Mouse (Mus musculus) fat pad, adult 2 months (tissue): ENCODE results near the gene Ubr2.
A peak's percentile ranks its signal among the peaks of the same experiment; 100 is the strongest.

Source experiments
- DNase-seq: peaks from one replicate; pipeline ENCODE4 v3.0.0-alpha.2; 2011; ENCODE audit warnings: low read depth, low spot score; ENCODE audit errors: extremely low read depth

Gene Ubr2

DNA sequence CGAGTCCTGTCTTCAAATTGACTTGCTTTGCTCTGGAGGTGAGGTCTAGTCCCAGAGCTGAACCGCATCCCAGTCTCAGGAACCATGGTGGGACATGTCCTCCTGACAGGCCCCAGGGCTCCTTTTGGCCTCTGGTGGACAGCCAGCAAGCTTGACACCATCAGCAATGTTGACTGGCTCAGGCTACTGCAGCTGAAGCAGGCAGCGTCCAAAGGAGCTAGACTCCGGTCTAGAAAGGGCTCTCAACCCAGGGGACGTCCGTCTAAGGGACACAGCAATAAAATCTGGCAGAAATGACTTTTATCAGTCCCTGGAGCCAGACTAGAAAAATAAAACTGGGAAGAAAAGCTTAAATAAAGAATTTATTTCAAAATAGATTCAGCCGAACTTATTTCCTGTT lies 80.5 kb downstream of the Ubr2 start:
- DNase-seq = no peak

DNA sequence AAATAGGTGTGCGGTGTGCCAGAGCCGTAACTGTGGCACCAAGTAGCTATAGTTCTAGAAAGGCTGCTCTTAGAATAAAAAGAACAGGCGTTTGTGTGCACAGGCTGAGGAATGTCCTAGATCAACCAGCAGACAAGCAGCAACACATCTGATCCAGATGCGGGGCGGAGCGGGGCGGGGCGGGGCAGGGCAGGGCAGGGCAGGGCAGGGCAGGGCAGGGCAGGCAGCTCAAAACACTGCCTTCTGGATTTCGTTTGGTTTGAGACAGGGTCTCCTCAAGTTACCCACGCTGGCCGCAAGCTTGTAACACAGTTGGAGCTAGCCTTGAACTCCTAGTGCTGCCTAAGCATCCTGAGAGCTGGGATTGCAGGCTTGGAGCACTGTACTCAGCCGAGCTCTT lies 81.1 kb downstream of the Ubr2 start:
- no peak for DNase-seq

DNA sequence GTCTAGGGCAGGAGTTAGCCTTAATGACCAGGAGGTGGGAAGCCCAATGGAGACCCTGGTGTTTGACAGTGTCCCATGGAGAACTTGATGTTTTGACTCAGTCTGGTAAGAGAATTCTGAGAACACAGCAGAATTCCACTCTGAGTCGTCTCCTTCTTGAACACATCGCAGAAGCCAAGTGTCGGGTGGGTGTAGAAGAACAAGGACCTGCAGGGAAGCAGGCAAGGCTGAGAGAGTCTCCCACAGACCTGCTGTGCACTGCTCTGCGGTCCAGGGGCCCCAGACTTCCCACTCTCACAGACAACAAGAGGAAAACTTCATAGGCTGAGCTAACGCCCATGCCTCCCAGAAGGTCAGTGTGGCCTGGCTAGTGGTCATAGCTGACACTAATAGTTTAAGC lies 82.6 kb downstream of the Ubr2 start:
- no peak for DNase-seq

DNA sequence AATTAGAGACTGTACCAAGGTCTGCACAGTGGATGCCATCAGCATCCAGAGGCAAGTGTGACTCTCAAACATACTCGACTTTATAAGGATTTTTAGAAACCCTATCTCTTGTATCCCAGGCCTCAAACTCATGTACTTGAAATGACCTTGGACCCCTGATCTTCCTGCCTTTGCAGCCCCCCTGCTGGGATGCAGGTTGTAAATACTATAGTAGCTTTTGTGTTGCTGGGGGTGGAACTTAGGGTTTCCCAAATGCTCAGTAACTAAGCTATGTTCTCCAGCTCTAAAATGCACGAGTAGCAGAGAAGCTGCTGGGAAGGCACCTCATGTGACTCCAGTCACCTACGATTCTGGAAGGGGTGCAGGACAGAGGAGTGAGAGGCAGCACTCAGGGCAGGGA lies 83.4 kb downstream of the Ubr2 start:
- DNase-seq = no peak

DNA sequence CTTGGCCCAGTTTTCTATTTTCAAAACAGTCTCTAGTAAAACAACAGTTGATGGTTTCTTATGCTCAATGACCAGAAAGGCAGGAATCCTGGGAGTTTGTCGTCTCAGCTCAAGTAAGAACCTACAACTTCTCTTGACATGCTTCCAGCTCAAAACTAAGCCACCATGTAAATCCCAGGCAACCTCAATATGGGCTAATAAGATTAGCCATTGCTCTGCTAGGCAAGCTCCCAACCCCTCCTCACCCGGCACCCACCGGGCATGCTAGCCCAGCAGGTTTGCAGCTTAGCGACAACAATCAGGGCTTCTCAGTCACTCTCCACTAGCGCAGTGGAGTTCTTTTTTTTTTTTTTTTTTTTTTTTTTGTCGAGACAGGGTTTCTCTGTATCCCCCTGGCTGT lies 84.2 kb downstream of the Ubr2 start:
- DNase-seq = no peak

DNA sequence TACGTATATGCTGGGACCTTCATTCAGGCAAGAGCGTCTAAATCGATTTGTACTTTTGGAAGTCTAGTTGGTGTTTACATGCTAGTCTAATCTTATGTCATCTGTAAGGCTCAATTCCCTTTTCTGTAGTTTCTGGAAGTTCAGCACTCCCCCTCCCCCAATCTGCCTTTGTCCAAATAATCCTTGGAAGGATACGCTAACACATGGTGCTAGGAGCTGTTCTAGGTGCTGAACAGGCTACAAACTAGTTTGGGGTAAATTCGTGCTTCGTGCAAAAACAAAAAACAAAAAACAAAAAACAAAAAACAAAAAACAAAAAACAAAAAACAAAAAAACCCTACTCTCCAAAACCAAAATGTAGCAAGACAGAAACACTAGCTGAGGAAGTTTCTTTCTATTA lies 89.5 kb downstream of the Ubr2 start:
- DNase-seq = no peak

DNA sequence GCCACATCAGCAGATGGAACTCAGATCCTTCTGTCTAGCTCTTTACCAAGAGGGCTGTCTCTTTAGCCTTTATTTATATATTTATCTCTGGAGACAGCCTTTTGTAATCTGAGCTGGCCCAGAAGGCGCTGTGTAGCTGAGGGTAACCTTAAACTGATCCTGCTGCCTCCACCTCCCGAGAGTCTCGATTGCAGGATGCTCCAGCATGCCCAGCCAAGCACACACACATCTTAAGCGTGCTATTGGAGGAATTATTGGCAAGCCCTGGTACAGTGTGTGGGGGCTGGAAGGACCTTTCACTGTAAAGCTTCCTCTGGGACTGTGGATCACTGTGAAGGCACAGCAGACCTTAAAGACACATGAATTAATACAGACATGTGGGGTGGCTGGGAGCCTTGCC lies 91.4 kb downstream of the Ubr2 start:
- no peak for DNase-seq

DNA sequence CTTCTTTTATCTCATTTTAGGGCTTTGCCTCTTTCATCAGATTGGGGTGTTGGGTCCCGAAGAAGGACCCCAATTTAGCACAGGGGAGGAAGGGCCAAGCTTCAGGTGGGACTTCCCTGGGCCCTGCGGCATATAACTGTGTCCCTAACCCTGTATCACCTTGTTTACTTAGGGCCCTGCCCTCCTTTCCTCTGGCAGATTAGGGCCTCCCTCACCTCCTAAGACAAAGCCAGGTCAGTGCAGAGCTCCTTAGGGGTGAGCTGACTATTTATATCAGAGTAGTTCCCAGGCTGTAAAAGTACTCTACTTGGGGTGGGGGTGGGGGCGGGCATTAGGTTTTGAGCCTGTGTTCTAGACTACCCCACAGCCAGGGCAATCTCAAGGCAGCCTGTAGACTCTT lies 95.2 kb downstream of the Ubr2 start:
- DNase-seq = no peak

DNA sequence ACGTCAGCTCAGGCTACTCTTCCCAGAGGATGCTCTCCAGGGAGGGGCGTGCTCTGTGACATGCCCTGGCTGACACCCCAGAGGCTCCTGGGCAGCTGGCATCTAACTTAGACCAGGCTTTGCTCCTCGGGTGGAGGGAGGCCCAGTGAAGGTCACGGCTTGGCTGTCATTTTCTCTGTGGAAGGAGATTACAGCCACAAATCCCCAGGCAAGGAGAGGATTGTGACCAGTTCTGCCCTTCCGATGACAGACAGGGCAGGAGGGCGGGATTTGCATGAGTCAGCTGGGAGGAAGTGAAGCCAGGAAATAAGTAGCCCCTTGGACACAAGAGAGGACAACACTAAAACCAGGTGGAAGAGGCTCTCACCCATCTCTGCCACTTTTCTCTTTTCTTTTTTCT lies 98.0 kb downstream of the Ubr2 start:
- DNase-seq = no peak

DNA sequence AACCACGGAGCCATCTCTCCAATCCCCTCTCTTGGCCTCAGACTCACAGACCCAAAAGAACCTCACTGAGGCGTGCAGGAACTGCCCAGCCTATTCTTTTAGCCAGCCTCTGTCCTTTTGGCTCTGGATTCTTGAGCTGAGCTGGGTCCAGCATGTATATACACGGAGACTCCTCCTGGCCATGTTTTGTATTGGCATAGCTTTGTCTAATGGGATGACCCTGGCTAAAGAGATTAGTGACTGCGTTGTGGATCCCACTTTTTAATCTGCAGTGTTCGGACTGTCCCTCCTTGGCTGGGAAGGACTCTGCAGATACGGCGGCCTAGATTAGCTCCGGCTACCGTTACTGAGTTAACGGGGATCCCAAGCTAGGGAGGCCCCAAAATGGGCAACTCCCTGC lies 100.2 kb downstream of the Ubr2 start, which contains the start of gene Prph2:
Gene Prph2 (plus strand): TSS at position 274 of the 400 bp plus-strand sequence.
- DNase-seq = no peak

DNA sequence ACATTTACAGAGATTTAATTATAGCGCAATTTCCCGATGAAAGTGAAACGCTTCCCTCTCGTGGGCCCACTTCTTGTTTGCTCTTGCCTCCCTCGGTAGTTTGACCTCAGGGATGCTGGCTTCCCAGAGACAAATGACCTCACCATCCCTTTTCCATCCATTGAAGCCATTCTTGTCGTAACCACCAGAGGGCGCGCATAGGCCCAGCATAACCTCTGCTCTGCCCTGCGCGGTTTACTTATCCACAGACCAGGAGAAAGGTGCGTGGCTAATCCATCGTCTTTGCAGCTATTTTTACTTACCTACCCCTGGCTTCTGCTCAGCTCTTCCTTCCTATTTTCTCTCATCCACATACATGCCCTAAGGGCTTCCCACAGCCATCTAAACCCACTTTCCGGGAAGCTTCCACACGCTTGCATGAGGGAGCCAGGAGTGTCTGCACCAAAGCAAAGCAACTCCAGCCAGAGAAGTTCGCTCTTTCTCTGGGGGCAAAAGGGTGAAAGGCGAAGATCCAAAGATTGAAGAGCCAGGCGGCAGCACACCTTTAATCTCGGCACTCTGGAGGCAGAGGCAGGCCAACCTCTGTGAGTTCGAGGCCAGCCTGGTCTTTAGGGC lies 106.4 kb downstream of the Ubr2 start:
- no peak for DNase-seq

DNA sequence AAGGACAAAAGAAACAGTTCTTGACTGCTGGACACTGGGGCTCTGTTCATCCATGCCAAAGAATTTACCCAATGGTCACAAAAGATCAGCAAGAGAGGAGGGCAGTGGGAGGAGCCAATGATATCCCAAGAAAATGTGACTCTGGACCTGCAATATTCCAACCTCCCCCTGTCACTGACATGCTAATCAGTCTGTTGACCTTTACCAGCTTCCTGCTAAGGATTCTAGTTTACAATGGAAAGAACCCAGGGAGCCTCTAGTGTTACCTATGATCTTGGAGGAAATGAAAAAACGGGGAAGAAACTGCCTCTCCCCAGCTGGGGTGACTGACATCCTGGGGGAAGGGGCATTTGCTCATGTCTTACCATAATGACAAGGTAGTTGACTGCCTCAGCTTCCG lies 109.4 kb downstream of the Ubr2 start:
- no peak for DNase-seq

DNA sequence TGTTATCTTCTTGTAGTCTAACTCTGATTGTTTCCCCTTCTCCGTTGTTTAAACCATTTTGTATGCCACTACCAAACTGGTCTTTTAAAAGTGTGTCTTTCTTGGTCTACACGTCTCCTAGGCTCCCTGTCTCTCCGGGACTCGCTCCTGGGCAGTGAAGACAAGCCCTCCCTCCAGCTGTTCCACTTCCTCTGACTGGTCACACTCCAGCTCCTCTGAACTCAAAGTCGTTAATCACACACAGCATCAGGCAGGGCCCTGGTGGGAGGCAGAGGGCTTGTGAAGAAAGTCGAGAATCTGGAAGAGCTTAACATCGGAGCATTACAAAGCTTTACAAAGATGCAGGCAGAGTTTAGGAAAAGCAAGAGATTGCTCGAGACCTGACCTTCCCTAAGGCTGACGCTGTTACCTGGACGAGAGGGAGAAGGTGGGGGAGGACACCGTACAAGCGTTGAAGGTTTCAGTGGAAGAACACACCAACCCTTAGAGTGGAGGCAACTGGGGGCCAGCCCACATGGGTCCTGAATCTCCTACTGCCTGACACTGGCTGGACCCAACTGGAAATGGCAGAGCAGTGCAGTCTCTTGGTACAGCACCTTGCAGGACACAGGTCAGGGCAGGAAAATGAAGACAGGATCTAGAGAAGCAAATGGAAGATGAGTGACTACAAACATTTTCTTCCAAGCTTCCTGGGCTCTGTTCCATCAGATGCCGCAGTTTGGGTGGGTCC lies 113.0 kb downstream of the Ubr2 start:
- DNase-seq = no peak

DNA sequence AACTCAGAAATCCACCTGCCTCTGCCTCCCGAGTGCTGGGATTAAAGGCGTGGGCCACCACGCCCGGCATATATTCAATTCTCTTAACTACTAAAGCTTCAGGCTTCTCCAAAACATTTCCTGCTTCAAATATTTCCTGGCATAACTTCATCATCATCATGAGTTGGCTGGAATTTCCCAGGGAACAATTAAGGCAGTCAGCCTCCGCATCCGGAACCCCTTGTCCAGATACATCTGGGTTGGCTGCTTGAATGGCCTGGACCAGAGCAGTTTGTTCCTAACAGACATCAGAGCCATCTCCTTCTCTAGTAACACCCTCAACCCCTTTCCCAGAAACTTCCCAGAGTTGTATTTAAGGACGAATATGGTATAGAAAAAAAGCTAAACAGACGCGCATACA lies 114.9 kb downstream of the Ubr2 start:
- DNase-seq = no peak

DNA sequence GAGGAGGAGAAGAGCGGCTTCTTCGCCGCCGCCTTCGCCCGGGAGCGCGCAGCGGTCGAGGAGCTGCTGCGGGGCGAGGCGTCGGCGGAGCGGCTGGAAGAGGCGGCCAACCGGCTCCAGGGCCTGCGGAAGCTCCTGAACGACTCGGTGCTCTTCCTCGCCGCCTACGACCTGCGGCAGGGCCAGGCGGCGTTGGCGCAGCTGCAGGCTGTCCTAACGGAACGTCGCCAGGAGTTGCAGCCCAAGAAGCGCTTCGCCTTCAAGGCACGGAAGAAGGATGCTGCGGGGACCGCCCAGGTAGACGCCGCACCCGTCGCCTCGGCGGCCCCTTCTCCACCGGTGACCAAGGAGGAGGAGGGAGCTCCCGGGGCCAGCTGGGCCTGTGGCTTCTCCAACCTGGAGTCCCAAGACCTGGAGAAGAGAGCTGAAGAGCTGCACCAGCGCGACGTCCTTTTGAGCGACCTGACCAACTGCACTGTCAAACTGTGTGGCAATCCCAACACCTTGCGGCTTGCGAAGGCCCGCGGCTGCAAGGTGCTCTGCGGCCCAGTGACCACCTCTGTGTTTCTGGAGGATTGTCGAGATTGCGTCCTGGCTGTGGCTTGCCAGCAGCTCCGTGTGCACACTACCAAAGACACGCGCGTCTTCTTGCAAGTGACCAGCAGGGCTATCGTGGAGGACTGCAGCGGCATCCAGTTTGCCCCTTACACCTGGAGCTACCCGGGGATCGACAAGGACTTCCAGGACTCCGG lies 119.3 kb downstream of the Ubr2 start:
- no peak for DNase-seq

DNA sequence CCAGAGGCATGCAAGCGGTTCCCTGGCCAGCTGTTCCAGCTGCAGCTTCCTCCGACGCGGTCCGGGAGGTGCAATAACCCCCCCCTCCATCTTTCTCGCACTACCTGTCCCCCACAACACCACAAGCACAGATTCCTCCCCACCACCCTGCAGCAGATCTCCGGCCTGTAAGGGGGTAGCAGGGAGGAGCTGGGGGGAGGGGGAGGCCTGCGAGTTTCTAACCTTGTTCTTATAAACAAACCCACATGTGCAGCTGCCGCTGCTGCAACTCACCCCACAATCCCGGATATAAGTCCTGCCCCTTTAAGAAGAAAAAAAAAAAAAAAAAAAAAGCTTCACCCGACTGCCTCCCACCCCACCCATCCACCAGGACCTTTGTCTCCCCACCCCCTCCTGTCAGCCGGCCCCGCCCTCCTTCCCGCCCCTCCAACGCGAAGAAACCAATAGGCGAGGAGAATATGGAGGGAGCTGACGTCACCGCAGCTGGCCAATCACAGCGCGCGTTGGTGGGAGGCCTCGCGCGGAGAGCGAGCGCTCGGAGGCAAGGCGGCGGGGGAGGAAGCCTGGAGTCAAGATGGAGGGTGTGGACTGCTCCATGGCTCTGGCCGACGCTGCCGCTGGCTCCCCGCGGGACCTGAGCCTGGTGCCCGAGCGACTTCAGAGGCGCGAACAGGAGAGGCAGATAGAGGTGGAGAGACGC lies 120.1 kb downstream of the Ubr2 start, which contains the start of gene Tbcc:
Gene Tbcc (plus strand): TSS at position 569 of the 700 bp plus-strand sequence.
- DNase-seq = peak; percentile 51

DNA sequence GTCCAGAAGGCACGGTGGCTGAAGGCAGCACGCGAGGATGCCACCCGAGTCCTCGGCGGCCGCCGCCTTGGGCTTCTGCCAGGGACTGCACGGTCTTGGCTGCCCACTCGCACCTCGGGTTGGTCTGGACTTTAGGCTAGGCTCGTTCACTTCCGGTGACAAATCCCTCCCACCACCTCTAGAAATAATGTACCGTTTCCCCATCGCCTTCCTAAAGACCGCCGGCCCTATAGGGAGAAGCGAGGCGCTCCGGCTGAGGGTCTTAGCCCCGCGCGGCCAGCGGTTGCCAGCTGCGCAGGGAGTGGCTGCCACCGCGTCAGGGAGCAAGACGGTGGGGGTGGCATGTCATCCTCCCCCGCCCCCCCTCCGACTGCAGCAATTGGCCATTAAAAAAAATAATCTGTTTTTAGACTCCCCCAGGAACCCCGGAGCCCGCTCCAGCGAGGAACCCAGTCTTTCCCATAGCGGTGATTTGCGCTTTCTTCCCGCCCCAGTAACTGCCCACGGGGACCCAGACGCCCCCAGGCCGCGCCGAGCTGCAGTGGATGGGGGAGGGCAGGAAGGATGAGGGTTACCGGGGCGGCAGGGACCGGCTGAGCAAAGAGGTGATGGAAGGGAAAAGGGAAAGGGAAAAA lies 120.8 kb downstream of the Ubr2 start:
- no peak for DNase-seq

DNA sequence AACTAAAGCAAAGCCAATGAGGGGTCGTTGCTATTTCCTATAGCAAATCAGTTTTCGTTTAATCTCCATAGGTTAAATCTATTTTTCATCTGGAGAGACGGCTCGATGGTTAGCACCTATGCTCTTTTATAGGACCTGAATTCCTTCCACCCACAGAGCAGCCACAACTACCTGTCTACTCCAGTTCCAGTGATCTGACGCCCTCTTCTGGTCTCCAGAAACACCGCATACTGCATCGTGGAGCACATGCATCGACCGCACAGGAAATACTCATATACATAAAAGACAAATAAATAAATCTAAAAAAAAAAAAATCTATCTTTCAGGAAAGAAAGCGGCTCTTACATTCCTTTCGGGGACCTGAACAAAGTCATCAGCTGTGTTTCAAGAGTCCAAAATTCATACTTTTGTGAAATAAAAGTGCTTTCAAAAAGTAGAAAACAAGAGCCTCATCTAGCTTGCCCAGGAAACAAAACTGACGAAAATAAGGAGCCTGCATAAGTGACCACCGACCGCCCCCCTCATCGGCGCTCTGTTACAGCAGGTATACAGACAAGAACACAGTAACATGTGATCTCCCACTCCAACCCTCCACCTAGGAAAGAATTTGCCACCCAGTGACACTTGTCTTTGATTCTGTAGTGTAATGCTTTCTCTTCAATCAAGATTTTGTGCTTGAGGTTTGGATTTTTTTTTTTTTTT lies 121.7 kb downstream of the Ubr2 start:
- no peak for DNase-seq

DNA sequence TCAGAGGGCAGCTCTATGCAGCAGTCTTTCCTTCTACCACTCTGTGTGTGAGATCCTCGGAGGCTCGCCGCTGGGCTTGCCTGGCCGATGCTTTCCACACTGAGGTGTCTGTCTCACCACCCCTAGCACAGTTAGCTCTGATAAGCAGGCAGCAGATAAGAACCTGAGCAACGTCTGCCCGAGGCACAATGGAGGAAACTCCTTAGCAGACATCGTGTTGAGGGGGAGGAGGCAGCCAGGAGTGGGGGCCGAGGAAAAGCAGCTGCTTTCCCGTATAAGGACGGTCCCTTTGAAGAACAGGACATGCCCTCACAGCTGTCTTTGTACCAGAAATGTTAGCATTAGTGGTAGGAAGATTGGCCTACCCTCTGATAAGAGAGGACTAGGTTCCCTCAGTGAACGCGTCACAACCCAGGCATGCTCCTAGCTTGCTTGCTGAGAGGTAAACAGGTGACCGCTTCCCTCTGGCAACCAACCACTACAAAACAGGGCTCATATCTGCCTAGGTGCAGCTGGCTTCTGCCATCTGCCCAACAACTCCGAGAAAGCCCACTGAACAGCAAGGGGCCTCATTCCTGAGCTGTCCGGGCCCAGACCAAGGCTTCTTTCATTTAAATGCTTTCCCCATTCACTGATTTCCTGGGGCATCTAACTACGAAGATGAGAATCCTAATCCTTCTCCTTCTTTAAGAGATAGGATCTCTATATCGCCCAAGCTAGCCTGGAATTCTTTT lies 124.3 kb downstream of the Ubr2 start:
- no peak for DNase-seq
